Mouse (Mus musculus) bone marrow, adult 2 months (tissue): Measurements from ENCODE around the gene Tmem9b.

Experiments
- CTCF ChIP-seq: fragments of 200-500 bp; IDR thresholded peaks from 2 replicates; pipeline ENCODE4 v1.5.1; 2011; ENCODE audit warnings: low read length, control low read depth; ENCODE audit not compliant: control insufficient read depth, insufficient read depth
- POLR2A ChIP-seq: fragments of 200-500 bp; IDR thresholded peaks from 2 replicates; pipeline ENCODE4 v1.6.1; 2011; ENCODE audit warnings: low read depth, mild to moderate bottlenecking, control low read depth, low read length, borderline replicate concordance; ENCODE audit not compliant: control insufficient read depth

DNA sequence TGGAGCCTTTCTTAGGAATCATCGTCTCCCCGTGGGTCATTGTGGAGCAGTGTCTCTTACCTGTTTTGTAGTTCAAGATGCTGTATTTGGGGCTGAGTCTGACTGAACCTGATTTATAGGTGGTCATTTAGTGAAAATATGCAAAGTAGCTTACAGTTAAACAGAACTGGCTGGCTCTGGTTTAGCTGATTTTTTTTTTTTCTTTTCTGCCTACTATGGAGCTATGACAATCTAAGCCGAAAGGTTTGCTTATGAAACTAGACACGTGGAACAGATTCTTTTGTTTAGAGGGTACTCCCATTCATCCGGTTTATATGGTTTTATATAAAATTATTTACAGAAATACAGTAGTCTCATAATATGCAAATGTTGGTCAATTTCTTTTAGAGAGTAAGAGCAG is 21.0 kb downstream of the Tmem9b start, which contains the start of gene Ascl3:
- TF ChIP-seq POLR2A (no peak), CTCF (no peak)
